Mouse (Mus musculus) frontal cortex, adult 2 months (tissue): ENCODE measurements around the gene Sin3b. TPM values are rescaled to one million over a fixed set of nuclear protein-coding genes. Genes with fewer than 3 reads are reported as not detected.

ENCODE experiments used
- DNase-seq, 2 experiments: peaks; one replicate each; pipeline ENCODE4 v3.0.0; 2022; ENCODE audit warnings: low spot score in 1 of 2; ENCODE audit errors: extremely low spot score in 1 of 2
- polyA plus RNA-seq: library from polyadenylated mRNA; depleted of rRNA; stranded (reverse); fragments of >200 nt; gene quantifications from 2 replicates; pipeline ENCODE4 v1.2.3, GENCODE M21; 2012; rRNA removed

Sin3b gene
- polyA plus RNA-seq, 1 experiment, result 150 TPM

DNA sequence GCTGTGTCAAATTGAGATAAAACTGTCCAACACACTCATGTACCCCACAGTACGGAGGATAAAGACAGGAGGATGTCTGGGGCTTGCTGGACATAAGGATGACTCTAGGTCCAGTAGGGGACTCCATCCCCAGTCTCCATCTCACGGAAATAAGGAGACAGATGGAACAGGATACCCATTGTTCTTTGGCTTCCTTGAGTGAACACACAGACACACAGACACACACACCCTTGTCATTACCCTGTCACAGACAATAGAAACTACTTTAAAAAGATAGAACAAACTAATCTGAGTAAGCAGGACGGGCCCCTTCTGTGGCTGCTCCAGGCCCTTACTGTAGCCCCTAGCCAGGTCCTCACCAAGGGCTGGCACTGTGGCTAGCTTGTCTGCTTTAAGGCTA lies 29.2 kb downstream of the Sin3b start:
- no peak for DNase-seq

- no peak for DNase-seq
Observed at GRCm38 (mm10) chr8:72753165-72753564, 30.1 kb downstream of the Sin3b start.

DNA sequence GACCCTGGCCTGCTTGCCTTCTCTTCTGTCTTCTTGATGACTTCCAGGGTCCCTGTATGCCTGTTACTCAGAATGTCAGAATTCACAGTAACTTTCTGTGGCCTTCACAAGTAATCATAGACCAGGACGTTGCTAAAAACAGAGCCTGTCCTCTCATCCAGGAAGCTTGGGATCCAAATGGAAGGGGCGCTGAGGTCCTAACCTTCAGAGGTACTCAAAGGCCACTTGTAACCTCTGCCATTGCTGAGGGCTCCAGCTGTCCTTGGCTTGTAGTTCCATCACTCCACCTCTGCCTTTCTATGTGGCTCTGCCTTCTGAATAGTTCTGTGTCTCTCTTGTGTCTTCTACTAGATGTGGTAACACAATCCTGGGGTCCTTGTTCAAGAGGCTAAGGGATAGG lies 30.7 kb downstream of the Sin3b start:
- DNase-seq, result no peak

DNA sequence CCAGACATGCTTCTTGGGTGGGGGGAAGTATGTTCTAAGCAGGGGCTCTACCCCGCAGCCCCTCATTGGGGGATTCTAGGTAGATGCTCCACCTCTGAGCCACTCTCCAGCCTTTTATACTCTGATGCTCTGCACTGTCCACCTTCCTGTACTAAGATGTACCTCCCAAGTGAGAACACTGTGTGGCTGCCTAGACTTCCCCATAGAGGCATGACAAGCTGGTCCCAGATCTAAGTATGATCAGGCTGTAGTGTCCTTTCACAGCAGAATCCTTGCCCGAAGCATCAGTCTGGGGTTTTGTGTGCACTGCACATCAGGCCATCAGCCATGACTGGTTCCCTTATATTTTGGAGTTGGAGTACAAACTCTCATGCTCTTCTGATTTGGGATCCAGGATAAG lies 32.9 kb downstream of the Sin3b start:
- DNase-seq, result no peak

DNA sequence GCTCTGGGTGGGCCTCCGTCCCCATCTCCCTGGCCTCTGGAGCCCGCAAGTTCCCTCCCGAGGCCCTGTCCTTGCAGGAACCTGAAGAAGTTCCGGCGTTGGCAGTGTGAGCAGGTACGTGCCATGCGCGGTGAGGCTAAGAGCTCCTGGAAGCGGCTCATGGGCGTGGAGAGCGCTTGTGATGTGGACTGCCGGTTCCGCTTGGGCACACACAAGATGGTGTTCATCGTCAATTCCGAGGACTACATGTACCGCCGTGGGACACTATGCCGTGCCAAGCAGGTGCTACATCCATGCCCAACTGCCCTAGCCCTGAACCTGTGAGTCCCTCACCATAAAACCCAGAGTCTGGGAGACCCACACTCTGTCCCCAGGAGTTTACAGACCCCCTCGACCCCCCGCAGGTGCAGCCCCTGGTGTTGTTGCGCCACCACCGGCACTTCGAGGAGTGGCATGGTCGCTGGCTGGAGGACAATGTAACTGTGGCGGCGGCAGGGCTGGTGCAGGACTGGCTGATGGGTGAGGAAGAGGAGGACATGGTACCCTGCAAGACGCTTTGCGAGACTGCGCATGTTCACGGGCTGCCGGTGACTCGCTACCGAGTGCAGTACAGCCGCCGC lies 33.8 kb downstream of the Sin3b start:
- DNase-seq, result no peak

DNA sequence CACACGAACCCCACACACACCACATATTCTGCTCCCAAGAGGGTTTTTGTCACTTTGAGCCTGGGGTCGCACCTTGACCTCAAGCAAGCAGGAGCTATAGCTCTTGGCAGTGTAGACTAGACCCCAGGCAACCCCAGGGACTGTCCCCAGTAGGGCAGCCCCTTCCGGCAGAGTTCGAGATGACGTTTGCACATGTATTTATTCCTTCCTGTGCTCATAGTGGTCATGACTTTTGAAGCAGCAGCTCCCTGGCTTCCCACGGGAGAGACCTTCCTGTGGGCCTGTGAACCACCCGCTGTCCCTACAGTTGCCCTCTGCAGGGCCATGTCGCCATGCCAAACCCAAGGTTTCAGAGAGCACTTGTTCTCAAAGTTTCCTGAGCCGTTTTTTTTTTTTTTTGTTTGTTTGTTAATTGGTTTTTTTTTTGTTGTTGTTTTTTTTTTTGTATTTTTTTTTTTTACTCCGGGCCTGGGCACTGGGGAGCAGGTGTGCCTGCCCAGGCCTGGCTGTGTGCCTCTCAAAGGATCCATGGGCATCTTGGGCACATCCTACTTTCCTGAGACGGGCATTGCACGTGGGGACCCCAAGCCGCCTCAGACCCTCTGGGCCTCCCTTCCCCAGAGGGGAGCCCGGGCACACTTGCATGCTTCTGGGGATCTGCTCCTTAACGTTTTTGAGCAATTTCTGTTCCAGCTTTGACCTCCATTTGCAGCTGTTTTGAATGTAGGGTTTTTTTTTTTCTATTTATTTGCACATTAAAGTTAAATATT lies 34.5 kb downstream of the Sin3b start:
- no peak for DNase-seq

- no peak for DNase-seq
Observed at GRCm38 (mm10) chr8:72758310-72758709, 35.2 kb downstream of the Sin3b start.

DNA sequence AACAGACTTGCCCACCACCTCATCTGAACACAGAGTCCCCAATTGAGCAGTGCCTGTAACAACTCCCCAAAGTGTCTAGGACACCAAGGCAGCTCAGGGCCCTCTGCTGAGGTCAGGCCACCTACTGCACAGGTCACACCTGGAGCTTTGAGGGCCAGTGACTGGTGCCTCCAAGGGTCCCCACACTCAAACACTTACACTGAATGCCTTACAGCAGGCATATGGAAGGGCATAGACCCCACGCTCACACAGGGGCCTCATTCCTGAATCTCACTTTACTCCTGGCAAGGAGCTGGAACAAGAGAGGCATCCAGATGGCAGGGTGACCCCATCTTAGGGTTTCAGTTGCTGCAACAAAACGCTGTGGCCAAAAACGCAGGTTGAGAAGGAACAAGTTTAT lies 37.1 kb downstream of the Sin3b start:
- no peak for DNase-seq

DNA sequence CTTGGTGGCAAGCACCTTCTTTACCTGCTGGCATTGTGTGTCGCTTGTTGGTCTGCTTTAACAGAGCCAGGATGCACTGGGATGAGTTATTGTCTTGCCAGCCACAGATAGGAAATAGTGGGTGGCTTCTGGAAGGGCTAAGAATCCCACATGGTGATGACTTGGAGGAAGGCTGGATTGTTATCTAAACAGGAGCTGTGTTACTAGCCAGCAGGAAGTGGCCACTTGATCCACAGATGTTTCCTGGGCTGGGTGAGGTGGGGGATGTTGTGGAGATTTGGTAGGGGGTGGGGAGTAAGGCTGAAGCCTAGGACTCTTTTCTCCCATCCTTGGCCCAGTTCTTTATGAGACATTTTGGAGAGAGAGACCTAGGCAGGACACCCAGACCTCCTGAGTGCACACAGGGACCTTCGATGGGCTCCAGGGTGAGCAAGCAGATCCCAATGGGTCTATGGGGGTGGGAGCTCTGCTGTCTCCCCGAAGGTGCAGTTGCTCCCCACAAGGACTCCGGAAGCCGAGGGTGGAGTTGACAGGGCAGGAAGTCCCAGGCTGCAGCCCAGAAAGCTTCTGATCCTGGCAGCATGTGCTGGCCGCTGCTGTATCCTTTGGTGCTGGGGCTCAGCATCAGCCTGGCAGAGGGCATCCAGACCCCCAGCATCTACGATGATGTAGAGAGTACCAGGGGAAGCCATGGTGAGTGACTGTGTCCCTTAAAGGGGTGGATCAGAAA lies 38.4 kb downstream of the Sin3b start, which contains the start of gene F2rl3:
Gene F2rl3 (plus strand): TSS at position 559 of the 730 bp plus-strand sequence.
- no peak for DNase-seq

- no peak for DNase-seq
Observed at GRCm38 (mm10) chr8:72762306-72762705, 39.2 kb downstream of the Sin3b start.

DNA sequence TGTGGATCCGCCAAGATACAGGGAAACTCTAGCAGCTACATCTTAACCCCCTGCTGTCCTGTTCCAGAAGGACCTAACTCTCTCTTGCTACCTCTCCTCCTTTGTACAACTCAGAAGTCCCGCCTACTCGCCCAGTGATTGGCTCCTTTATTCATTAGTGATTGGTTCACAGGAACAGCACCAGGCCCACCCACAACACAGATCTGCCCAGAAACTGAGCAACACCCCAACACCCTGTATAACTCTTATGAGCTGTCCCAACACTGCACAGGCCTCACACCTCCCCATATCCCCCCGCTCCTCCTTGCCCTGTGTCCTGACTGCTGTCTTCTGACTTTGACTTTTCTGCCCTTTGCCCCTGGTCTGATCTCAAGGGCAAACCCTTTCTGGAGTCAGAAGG lies 42.6 kb downstream of the Sin3b start:
- no peak for DNase-seq

- no peak for DNase-seq
Observed at GRCm38 (mm10) chr8:72766777-72767176, 43.7 kb downstream of the Sin3b start.

DNA sequence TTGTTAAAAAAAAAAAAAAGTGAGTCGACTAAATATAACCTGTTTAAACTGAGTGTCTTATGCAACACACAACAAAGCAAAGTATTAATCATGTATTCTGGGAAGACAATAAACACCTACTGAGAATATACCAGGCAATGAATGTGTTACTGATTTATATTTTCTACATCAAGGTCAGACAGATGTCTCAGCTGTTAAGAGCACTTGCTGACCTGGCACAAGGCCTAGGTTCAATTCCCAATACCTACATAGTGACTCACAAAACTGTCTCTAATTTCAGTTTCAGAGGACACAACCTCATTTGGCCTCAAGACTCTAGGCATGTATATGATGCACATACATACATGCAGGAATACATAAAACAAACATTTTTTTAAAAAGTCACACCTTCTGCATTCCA lies 54.7 kb downstream of the Sin3b start:
- no peak for DNase-seq

DNA sequence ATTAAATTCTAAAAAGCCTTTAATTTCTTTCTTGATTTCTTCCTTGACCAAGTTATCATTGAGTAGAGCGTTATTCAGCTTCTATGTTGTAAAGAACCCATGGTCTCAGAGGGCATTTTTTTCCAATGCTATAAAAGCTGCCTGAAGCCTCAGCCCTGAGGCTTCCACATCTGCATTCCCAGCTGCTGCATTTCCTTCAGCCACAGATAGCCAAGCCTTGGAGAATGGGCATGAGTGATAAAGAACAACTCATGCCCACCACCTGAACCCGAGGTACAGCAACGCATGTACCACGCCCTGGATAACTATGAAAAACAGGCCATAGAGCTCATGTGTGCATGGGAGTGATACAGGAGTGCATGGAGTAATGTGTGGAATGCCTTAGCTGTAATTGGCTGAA lies 57.6 kb downstream of the Sin3b start:
- no peak for DNase-seq

DNA sequence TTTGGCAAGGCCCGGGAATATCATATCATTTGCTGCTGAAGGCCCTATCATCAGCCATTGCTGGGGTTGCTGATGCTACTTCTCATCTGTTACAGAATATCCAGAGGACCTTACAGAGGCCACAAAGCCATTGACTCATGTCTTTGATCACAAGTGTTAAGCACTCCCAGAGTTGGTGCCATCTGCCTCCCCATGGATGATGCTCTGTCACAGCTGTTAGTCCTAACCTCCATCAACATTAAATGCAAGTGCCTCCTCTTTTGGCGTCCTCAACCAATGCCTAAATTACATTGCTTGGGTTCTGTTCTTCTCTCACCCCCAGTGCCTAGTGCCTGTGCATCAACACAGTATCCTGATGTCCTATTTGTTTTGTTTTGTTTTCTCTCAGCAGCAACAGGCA lies 78.5 kb downstream of the Sin3b start:
- DNase-seq, result no peak

Other genes with a start within 250 kb of the Sin3b start
- gene Cherp, start 248.1 kb upstream of the Sin3b start, polyA plus RNA-seq, result 51.4 and 57.2 TPM in 2 replicates
- gene Slc35e1, start 230.7 kb upstream of the Sin3b start, polyA plus RNA-seq, result 31.5 and 32.4 TPM in 2 replicates
- gene Med26, start 175.0 kb upstream of the Sin3b start, polyA plus RNA-seq, result 7.9 and 9.0 TPM in 2 replicates
- gene Smim7, start 152.2 kb upstream of the Sin3b start, polyA plus RNA-seq, result 79.4 and 83.3 TPM in 2 replicates
- 141 TPM in 2 replicates for gene Tmem38a, start 151.2 kb upstream of the Sin3b start, polyA plus RNA-seq
- 23.8 and 26.4 TPM in 2 replicates for gene Nwd1, start 76.6 kb upstream of the Sin3b start, polyA plus RNA-seq
- 0.42 and 0.65 TPM in 2 replicates for gene F2rl3, start 38.6 kb downstream of the Sin3b start, polyA plus RNA-seq